In genomic region chr9:41212303-41212901, GRCm38 (mm10) we compare ENCODE assay signal across 9 mouse cellular contexts. TPM values are rescaled to one million over a fixed set of nuclear protein-coding genes. Genes with fewer than 3 reads are reported as not detected.
DNase-seq lines count a peak whose midpoint lies in the region; ATAC-seq lines count a peak whose summit lies in the region.
"Had no signal": no experiment of that assay in that cellular context is flagged by ENCODE, and none has a peak within 500 bp of the region (broad histone marks: within the 10 kb centered on the region; RNA-seq: fewer than 3 reads in every experiment).

No protein-coding gene starts in this region.

- H3K4me2 ChIP-seq in forebrain, embryonic 14.5 days (ENCODE audit: low read length), result peak overlapping the region; percentile 24
- peak overlapping the region; percentile 42 for H3K4me2 ChIP-seq in hindbrain, embryonic 15.5 days
- H3K4me2 ChIP-seq in midbrain, embryonic 15.5 days, result peak overlapping the region; percentile 38

- H3K4me1 ChIP-seq in forebrain, embryonic 14.5 days (ENCODE audit: control insufficient read depth, insufficient read depth, low read length), result peaks cover 21% of the 10 kb centered on the region
- H3K4me1 ChIP-seq in hindbrain, embryonic 15.5 days (replicated peaks), result peaks cover 21% of the 10 kb centered on the region
- H3K4me1 ChIP-seq in midbrain, embryonic 15.5 days, result peaks cover 19% of the 10 kb centered on the region

- H3K27me3 ChIP-seq in forebrain, embryonic 14.5 days (replicated peaks; ENCODE audit: control insufficient read depth, insufficient read depth, low read length), result no peaks in the 10 kb centered on the region
- H3K27me3 ChIP-seq in hindbrain, embryonic 15.5 days, result no peaks in the 10 kb centered on the region
- no peaks in the 10 kb centered on the region for H3K27me3 ChIP-seq in midbrain, embryonic 15.5 days (replicated peaks)

- no peaks in the 10 kb centered on the region for H3K9me3 ChIP-seq in forebrain, embryonic 14.5 days (replicated peaks; ENCODE audit: control insufficient read depth, low read length)
- no peaks in the 10 kb centered on the region for H3K9me3 ChIP-seq in hindbrain, embryonic 15.5 days
- H3K9me3 ChIP-seq in midbrain, embryonic 15.5 days, result no peaks in the 10 kb centered on the region
- H3K9me3 ChIP-seq: G1E had no signal

- intact Hi-C loops in left cerebral cortex, postnatal 10 days (cut with DNase I), result no loop called here

- H3K9ac ChIP-seq in forebrain, embryonic 14.5 days (ENCODE audit: low read length), result peak overlapping the region; percentile 30; the same call in 1 of the 2 replicates
- H3K9ac ChIP-seq in hindbrain, embryonic 15.5 days, result peak overlapping the region; percentile 26; the same call in 1 of the 2 replicates
- peak overlapping the region; percentile 20; the same call in 1 of the 2 replicates for H3K9ac ChIP-seq in midbrain, embryonic 15.5 days

- H3K4me3 ChIP-seq in forebrain, embryonic 14.5 days (ENCODE audit: low read depth, low read length), result no peak overlapping the region
- no peak overlapping the region for H3K4me3 ChIP-seq in hindbrain, embryonic 15.5 days
- H3K4me3 ChIP-seq in midbrain, embryonic 15.5 days, result no peak overlapping the region

- WGBS in forebrain, embryonic 14.5 days, result 2% methylated on average over 7 of the region's 7 CpGs
- WGBS in hindbrain, embryonic 15.5 days, result 3% methylated on average over 7 of the region's 7 CpGs
- WGBS in midbrain, embryonic 15.5 days, result 2% methylated on average over 6 of the region's 7 CpGs

- H3K36me3 ChIP-seq in forebrain, embryonic 14.5 days (ENCODE audit: control insufficient read depth, insufficient read depth, low read length), result no peaks in the 10 kb centered on the region
- H3K36me3 ChIP-seq in hindbrain, embryonic 15.5 days, result no peaks in the 10 kb centered on the region
- no peaks in the 10 kb centered on the region for H3K36me3 ChIP-seq in midbrain, embryonic 15.5 days (replicated peaks)
- H3K36me3 ChIP-seq: G1E had no signal

- peak; percentile 24 to 54 for DNase-seq in left cerebral cortex, postnatal 10 days (ENCODE audit: extremely low spot score in 1 of 2, low spot score in 2 of 2)
- DNase-seq in left cerebral cortex, adult 18-20 months (ENCODE audit: low spot score in 2 of 2), result no peak
- peak; percentile 65 for DNase-seq in forebrain, embryonic 14.5 days (ENCODE audit: low spot score)
- DNase-seq in liver, result peak; percentile 40
- DNase-seq in thymus, postnatal 25 days, result peak; percentile 65
- DNase-seq in ovary, adult 18-20 months (ENCODE audit: low spot score), result no peak

- peak overlapping the region; percentile 78 for H3K27ac ChIP-seq in forebrain, embryonic 14.5 days (ENCODE audit: low read depth, low read length)
- H3K27ac ChIP-seq in hindbrain, embryonic 15.5 days (replicated peaks), result peak overlapping the region; percentile 67
- peak overlapping the region; percentile 81 for H3K27ac ChIP-seq in midbrain, embryonic 15.5 days

- ATAC-seq in forebrain, embryonic 14.5 days, result peak; percentile 27; the same call in 1 of the 2 replicates
- ATAC-seq in hindbrain, embryonic 15.5 days (ENCODE audit: low FRiP score, low read depth), result no peak
- ATAC-seq in midbrain, embryonic 15.5 days (replicated peaks), result peak; percentile 29; the same call in 1 of the 2 replicates

RNA-seq across cellular contexts. Expression of gene Ubash3b, which starts 50.9 kb away (rescaled TPM):
- total RNA-seq in left cerebral cortex, postnatal 10 days (2021), result 10 to 100 TPM; 30.4 to 31.7 TPM
- total RNA-seq in left cerebral cortex, adult 18-20 months (2021), result 10 to 100 TPM; 24.7 to 26.0 TPM
- polyA plus RNA-seq in forebrain, embryonic 14.5 days (2014; fragmentation: Nextera tagmentation; extraction: Ambion mirVana), result 13.8 and 18.1 TPM in 2 replicates
- 24.6 and 27.3 TPM in 2 replicates for polyA plus RNA-seq in hindbrain, embryonic 15.5 days (2015; fragmentation: Nextera tagmentation; extraction: Ambion mirVana)
- polyA plus RNA-seq in midbrain, embryonic 15.5 days (2015; fragmentation: Nextera tagmentation; extraction: Ambion mirVana), result 23.9 and 25.9 TPM in 2 replicates

Comparison
In these comparisons a context has a peak if more than half of its experiments do, and no peak if none do; other contexts are left out.
1. DNase-seq: peak in left cerebral cortex, postnatal 10 days (2 of 2), forebrain, embryonic 14.5 days (single experiment), liver (single experiment) and thymus, postnatal 25 days (single experiment); none in left cerebral cortex, adult 18-20 months (0 of 2) and ovary, adult 18-20 months (single experiment).
2. Peak in every context shown above with its lines, with median percentiles within 50 percentile points of each other: H3K27ac ChIP-seq, H3K4me2 ChIP-seq and H3K9ac ChIP-seq.